Mouse (Mus musculus): Measurements from ENCODE around the gene Llgl2.

- TF ChIP-seq CTCF (IDR thresholded peaks at IDR 0.05) (no peak), EP300 (IDR thresholded peaks at IDR 0.05) (no peak)
Measured at GRCm38 (mm10) chr11:115883251-115883650, 59.4 kb downstream of the Llgl2 start.
